Mouse (Mus musculus): ENCODE results near the gene Dnttip2.
"Not testable (repeated sequence)": the region's sequence is repeated elsewhere in the genome, so short reads cannot be mapped to it uniquely, and the experiment has no call there.

Gene Dnttip2

GRCm38 (mm10) chr3:122274241-122275024, at the start of gene Dnttip2:
Gene Dnttip2, plus strand, starts transcription at chr3:122274388.
- DNase-seq (ENCODE audit: low read depth, low spot score): peak; percentile 97

GRCm38 (mm10) chr3:122226972-122227371, 47.2 kb upstream of the Dnttip2 start:
- not testable (repeated sequence) for DNase-seq (ENCODE audit: low read depth, low spot score)

- DNase-seq (ENCODE audit: low read depth, low spot score): no peak
Measured at GRCm38 (mm10) chr3:122235772-122236171, 38.4 kb upstream of the Dnttip2 start.

GRCm38 (mm10) chr3:122242876-122243275, 31.3 kb upstream of the Dnttip2 start:
- no peak for DNase-seq (ENCODE audit: low read depth, low spot score)

- no peak for DNase-seq (ENCODE audit: low read depth, low spot score)
Measured at GRCm38 (mm10) chr3:122243416-122244167, 30.6 kb upstream of the Dnttip2 start.

- no peak for DNase-seq (ENCODE audit: low read depth, low spot score)
Measured at GRCm38 (mm10) chr3:122244759-122245158, 29.4 kb upstream of the Dnttip2 start.

- peak; percentile 93 for DNase-seq (ENCODE audit: low read depth, low spot score)
Measured at GRCm38 (mm10) chr3:122245215-122245877, 28.8 kb upstream of the Dnttip2 start, which contains the start of gene Gclm. Gene Gclm, plus strand, starts transcription at chr3:122245557.

- DNase-seq (ENCODE audit: low read depth, low spot score): peak; percentile 56
Measured at GRCm38 (mm10) chr3:122245878-122246332, 28.3 kb upstream of the Dnttip2 start.

- DNase-seq (ENCODE audit: low read depth, low spot score): no peak
Measured at GRCm38 (mm10) chr3:122246406-122246805, 27.8 kb upstream of the Dnttip2 start.

- DNase-seq (ENCODE audit: low read depth, low spot score): peak; percentile 11
Measured at GRCm38 (mm10) chr3:122246986-122247767, 27.0 kb upstream of the Dnttip2 start.

GRCm38 (mm10) chr3:122247768-122248100, 26.5 kb upstream of the Dnttip2 start:
- DNase-seq (ENCODE audit: low read depth, low spot score): no peak

- DNase-seq (ENCODE audit: low read depth, low spot score): no peak
Measured at GRCm38 (mm10) chr3:122252466-122253253, 21.5 kb upstream of the Dnttip2 start.

GRCm38 (mm10) chr3:122254050-122254449, 20.1 kb upstream of the Dnttip2 start:
- not testable (repeated sequence) for DNase-seq (ENCODE audit: low read depth, low spot score)

GRCm38 (mm10) chr3:122269986-122270385, 4.2 kb upstream of the Dnttip2 start:
- DNase-seq (ENCODE audit: low read depth, low spot score): peak; percentile 63

- not testable (repeated sequence) for DNase-seq (ENCODE audit: low read depth, low spot score)
Measured at GRCm38 (mm10) chr3:122272565-122272964, 1.6 kb upstream of the Dnttip2 start.

GRCm38 (mm10) chr3:122273407-122274240, 564 bp upstream of the Dnttip2 start:
- peak; percentile 36 for DNase-seq (ENCODE audit: low read depth, low spot score)

- no peak for DNase-seq (ENCODE audit: low read depth, low spot score)
Measured at GRCm38 (mm10) chr3:122275111-122275510, 923 bp downstream of the Dnttip2 start.

GRCm38 (mm10) chr3:122287195-122287594, 13.0 kb downstream of the Dnttip2 start:
- no peak for DNase-seq (ENCODE audit: low read depth, low spot score)

- no peak for DNase-seq (ENCODE audit: low read depth, low spot score)
Measured at GRCm38 (mm10) chr3:122288613-122289195, 14.5 kb downstream of the Dnttip2 start.
